In genomic region chr5:132161338-132162205, GRCm38 (mm10) we compare ENCODE assay signal across 9 mouse cellular contexts.
DNase-seq lines count a peak whose midpoint lies in the region; ATAC-seq and TF ChIP-seq lines count a peak whose summit lies in the region.
"Had no signal": no experiment of that assay in that cellular context is flagged by ENCODE, and none has a peak within 500 bp of the region (broad histone marks: within the 10 kb centered on the region; RNA-seq: fewer than 3 reads in every experiment).

No protein-coding gene starts in this region.

- H3K4me1 ChIP-seq in heart, embryonic 11.5 days (ENCODE audit: control insufficient read depth, insufficient read depth, low read length), result peaks cover 14% of the 10 kb centered on the region; the same call in 1 of the 2 replicates
- H3K4me1 ChIP-seq in kidney, postnatal 0 days (replicated peaks; ENCODE audit: insufficient read depth, low read length), result no peaks in the 10 kb centered on the region

- H3K9ac ChIP-seq in heart, embryonic 11.5 days (ENCODE audit: low read depth, low read length), result no peak overlapping the region
- H3K9ac ChIP-seq in kidney, postnatal 0 days (ENCODE audit: low read depth, low read length), result no peak overlapping the region
- H3K9ac ChIP-seq: liver, embryonic 13.5 days had no signal

- no peaks in the 10 kb centered on the region for H3K27me3 ChIP-seq in heart, embryonic 11.5 days (ENCODE audit: control insufficient read depth, insufficient read depth, low read length)
- no peaks in the 10 kb centered on the region for H3K27me3 ChIP-seq in kidney, postnatal 0 days (ENCODE audit: insufficient read depth, low read length)
- H3K27me3 ChIP-seq: liver, embryonic 13.5 days had no signal

- H3K36me3 ChIP-seq in heart, embryonic 11.5 days (ENCODE audit: control insufficient read depth, insufficient read depth, low read length), result no peaks in the 10 kb centered on the region
- no peaks in the 10 kb centered on the region for H3K36me3 ChIP-seq in kidney, postnatal 0 days (ENCODE audit: insufficient read depth, low read length)
- H3K36me3 ChIP-seq: liver, embryonic 13.5 days had no signal

- H3K9me3 ChIP-seq in heart, embryonic 11.5 days (replicated peaks; ENCODE audit: control insufficient read depth, low read length), result no peaks in the 10 kb centered on the region
- no peaks in the 10 kb centered on the region for H3K9me3 ChIP-seq in kidney, postnatal 0 days (replicated peaks; ENCODE audit: low read length)
- H3K9me3 ChIP-seq: liver, embryonic 13.5 days had no signal

- no peak for ATAC-seq in heart, embryonic 11.5 days (replicated peaks; ENCODE audit: insufficient number of reproducible peaks, low FRiP score, low TSS enrichment)
- no peak for ATAC-seq in kidney, postnatal 0 days (replicated peaks; ENCODE audit: low FRiP score, low read depth)

- H3K4me3 ChIP-seq in heart, embryonic 11.5 days (ENCODE audit: low read depth, low read length), result no peak overlapping the region
- no peak overlapping the region for H3K4me3 ChIP-seq in kidney, postnatal 0 days (replicated peaks; ENCODE audit: low read depth, low read length)
- H3K4me3 ChIP-seq: liver, embryonic 13.5 days had no signal

- 0 out of 2 replicates have a peak, but pooled peaks have one; percentile 12 for TF ChIP-seq CTCF in kidney, postnatal 0 days (IDR thresholded peaks at IDR 0.05; ENCODE audit: low read depth)

- DNase-seq in right cerebral cortex, adult 18-20 months, result peak; percentile 75
- no peak for DNase-seq in right cerebral cortex, postnatal 14 days
- DNase-seq in kidney, postnatal 0 days (ENCODE audit: low spot score), result peak; percentile 87
- DNase-seq in lung, postnatal 10 days, result peak; percentile 47
- peak; percentile 77 for DNase-seq in telencephalon, adult 2 months (ENCODE audit: low read depth, low spot score)
- DNase-seq in ovary, postnatal 10 days (ENCODE audit: low spot score), result no peak
- DNase-seq in ovary, adult 18-20 months (ENCODE audit: low spot score), result no peak
- DNase-seq: liver, embryonic 13.5 days had no signal

- H3K4me2 ChIP-seq in heart, embryonic 11.5 days, result no peak overlapping the region
- peak overlapping the region; percentile 9; the same call in 1 of the 2 replicates for H3K4me2 ChIP-seq in kidney, postnatal 0 days (ENCODE audit: low read length)
- H3K4me2 ChIP-seq: liver, embryonic 13.5 days had no signal

- peak overlapping the region; percentile 54; the same call in 1 of the 2 replicates for H3K27ac ChIP-seq in heart, embryonic 11.5 days (ENCODE audit: low read depth, low read length)
- peak overlapping the region; percentile 61 for H3K27ac ChIP-seq in kidney, postnatal 0 days
- H3K27ac ChIP-seq: liver, embryonic 13.5 days had no signal

- 49% methylated on average over 9 of the region's 9 CpGs for WGBS in heart, embryonic 11.5 days (ENCODE audit: insufficient replicate concordance)
- 29% methylated on average over 9 of the region's 9 CpGs for WGBS in kidney, postnatal 0 days

Comparison
In these comparisons a context has a peak if more than half of its experiments do, and no peak if none do; other contexts are left out.
1. DNase-seq: peak in right cerebral cortex, adult 18-20 months (single experiment), kidney, postnatal 0 days (single experiment), lung, postnatal 10 days (single experiment) and telencephalon, adult 2 months (single experiment); none in right cerebral cortex, postnatal 14 days (single experiment), ovary, postnatal 10 days (single experiment) and ovary, adult 18-20 months (single experiment).